Mouse (Mus musculus) CH12.LX (cell line): Measurements from ENCODE around the gene Fhit. TPM values are rescaled to one million over a fixed set of nuclear protein-coding genes. Genes with fewer than 3 reads are reported as not detected.

Experiments used
- DNase-seq: peaks from one replicate; pipeline ENCODE4 v3.0.0-alpha.2; 2013; ENCODE audit errors: extremely low read depth
- H3K27ac ChIP-seq: 2 replicates; pipeline ENCODE4 v1.5.1; 2012; ENCODE audit warnings: low read depth, mild to moderate bottlenecking, control low read depth, moderate library complexity; ENCODE audit not compliant: insufficient read depth
- H3K27me3 ChIP-seq: replicated peaks from 2 replicates; pipeline ENCODE3; 2012; ENCODE audit warnings: inconsistent platforms
- H3K36me3 ChIP-seq, 2 experiments: replicated peaks in 1 of 2; 2 replicates each; pipeline versions ENCODE3 to v1.6.1; 2012; ENCODE audit warnings: inconsistent platforms in 1 of 2, low read length in 1 of 2, mild to moderate bottlenecking in 1 of 2, mixed read lengths in 1 of 2, moderate library complexity in 1 of 2; ENCODE audit not compliant: control insufficient read depth in 1 of 2, insufficient read depth in 1 of 2
- H3K4me1 ChIP-seq, 2 experiments: 2 replicates each; pipeline ENCODE4 v1.6.1; 2012; ENCODE audit warnings: inconsistent platforms in 1 of 2, moderate library complexity in 1 of 2; ENCODE audit not compliant: insufficient read depth in 2 of 2, control insufficient read depth in 1 of 2
- H3K4me2 ChIP-seq: 2 replicates; pipeline ENCODE4 v1.6.1; 2012; ENCODE audit warnings: low read depth, mild to moderate bottlenecking, control low read depth; ENCODE audit not compliant: poor library complexity, insufficient read depth, severe bottlenecking
- H3K4me3 ChIP-seq, 3 experiments: fragments of 150-350 bp in 1 of 3; sonication (generic) in 1 of 3; replicated peaks in 1 of 3; 2 replicates each; pipeline versions ENCODE3 to v1.5.1; 2011 to 2012; ENCODE audit warnings: low read depth in 2 of 3, low read length in 2 of 3, mild to moderate bottlenecking in 2 of 3, moderate library complexity in 2 of 3, control low read depth in 1 of 3, improper control_type of control experiment in 1 of 3, inconsistent platforms in 1 of 3, mixed read lengths in 1 of 3; ENCODE audit not compliant: poor library complexity in 1 of 3
- H3K79me2 ChIP-seq: replicated peaks from 2 replicates; pipeline ENCODE4 v1.6.1; 2012; ENCODE audit warnings: mild to moderate bottlenecking, moderate library complexity; ENCODE audit not compliant: control insufficient read depth, poor library complexity, insufficient read depth, severe bottlenecking; ENCODE audit errors: extremely low read depth
- H3K9ac ChIP-seq: 2 replicates; pipeline ENCODE4 v1.6.1; 2012; ENCODE audit warnings: low read depth, mild to moderate bottlenecking, control low read depth, moderate library complexity; ENCODE audit not compliant: insufficient read depth
- H3K9me3 ChIP-seq: replicated peaks from 2 replicates; pipeline ENCODE3; 2012; ENCODE audit warnings: low read length, inconsistent platforms, mixed read lengths
- BHLHE40 ChIP-seq: IDR thresholded peaks from 2 replicates; pipeline ENCODE4 v1.6.1; 2011; ENCODE audit warnings: mild to moderate bottlenecking, low read depth, low read length, improper control_type of control experiment
- CHD1 ChIP-seq: IDR thresholded peaks from 2 replicates; pipeline ENCODE4 v1.6.1; 2012; ENCODE audit warnings: low read depth, low read length, improper control_type of control experiment, inconsistent platforms
- CHD2 ChIP-seq: IDR thresholded peaks from 2 replicates; pipeline ENCODE4 v1.6.1; 2011; ENCODE audit warnings: low read length, improper control_type of control experiment
- CTCF ChIP-seq, 2 experiments: IDR thresholded peaks in 1 of 2; conservative IDR thresholded peaks in 1 of 2; 2 replicates each; pipeline ENCODE4 v1.5.1; 2011 to 2012; ENCODE audit warnings: low read depth in 2 of 2, low read length in 2 of 2, improper control_type of control experiment in 1 of 2, inconsistent platforms in 1 of 2, mild to moderate bottlenecking in 1 of 2, moderate library complexity in 1 of 2
- ETS1 ChIP-seq: conservative IDR thresholded peaks from 2 replicates; pipeline ENCODE4 v1.6.1; 2012; ENCODE audit warnings: low read depth, mild to moderate bottlenecking, inconsistent platforms, low read length, improper control_type of control experiment, moderate library complexity
- HCFC1 ChIP-seq: IDR thresholded peaks from 2 replicates; pipeline ENCODE4 v1.6.1; 2012; ENCODE audit warnings: low read depth, mild to moderate bottlenecking, inconsistent platforms, low read length, improper control_type of control experiment
- IRF4 ChIP-seq: IDR thresholded peaks from 2 replicates; pipeline ENCODE4 v1.6.1; 2014; ENCODE audit warnings: low read depth, mild to moderate bottlenecking, inconsistent platforms, low read length, improper control_type of control experiment
- JUN ChIP-seq: IDR thresholded peaks from 2 replicates; pipeline ENCODE4 v1.6.1; 2011; ENCODE audit warnings: low read depth, mild to moderate bottlenecking, low read length, improper control_type of control experiment, moderate library complexity; ENCODE audit not compliant: insufficient read depth
- KAT2A ChIP-seq: IDR thresholded peaks from 2 replicates; pipeline ENCODE4 v1.6.1; 2012; ENCODE audit warnings: low read length, improper control_type of control experiment, inconsistent platforms; ENCODE audit not compliant: insufficient replicate concordance
- MAFK ChIP-seq: IDR thresholded peaks from 2 replicates; pipeline ENCODE4 v1.6.1; 2011; ENCODE audit warnings: low read length, improper control_type of control experiment; ENCODE audit not compliant: insufficient replicate concordance
- MAZ ChIP-seq: IDR thresholded peaks from 2 replicates; pipeline ENCODE4 v1.6.1; 2012; ENCODE audit warnings: low read depth, mild to moderate bottlenecking, inconsistent platforms, low read length, improper control_type of control experiment, moderate library complexity
- MEF2A ChIP-seq: IDR thresholded peaks from 2 replicates; pipeline ENCODE4 v1.6.1; 2014; ENCODE audit warnings: low read depth, mild to moderate bottlenecking, inconsistent platforms, low read length, improper control_type of control experiment, borderline replicate concordance
- MXI1 ChIP-seq: IDR thresholded peaks from 2 replicates; pipeline ENCODE4 v1.6.1; 2011; ENCODE audit warnings: mild to moderate bottlenecking, low read depth, low read length, improper control_type of control experiment
- NRF1 ChIP-seq: IDR thresholded peaks from 2 replicates; pipeline ENCODE4 v1.6.1; 2014; ENCODE audit warnings: low read depth, mild to moderate bottlenecking, inconsistent platforms, low read length, improper control_type of control experiment, moderate library complexity
- POLR2A ChIP-seq: IDR thresholded peaks from 2 replicates; pipeline ENCODE4 v1.6.1; 2011; ENCODE audit warnings: low read depth, mild to moderate bottlenecking, improper control_type of control experiment, low read length
- RAD21 ChIP-seq: IDR thresholded peaks from 2 replicates; pipeline ENCODE4 v1.6.1; 2011; ENCODE audit warnings: low read depth, mild to moderate bottlenecking, low read length, improper control_type of control experiment, moderate library complexity
- RCOR1 ChIP-seq: conservative IDR thresholded peaks from 2 replicates; pipeline ENCODE4 v1.6.1; 2012; ENCODE audit warnings: low read depth, mild to moderate bottlenecking, inconsistent platforms, low read length, improper control_type of control experiment
- SMC3 ChIP-seq: IDR thresholded peaks from 2 replicates; pipeline ENCODE4 v1.6.1; 2011; ENCODE audit warnings: low read depth, low read length, improper control_type of control experiment
- ZC3H11A ChIP-seq: IDR thresholded peaks from 2 replicates; pipeline ENCODE4 v1.6.1; 2012; ENCODE audit warnings: low read depth, mild to moderate bottlenecking, inconsistent platforms, low read length, improper control_type of control experiment
- ZNF384 ChIP-seq: IDR thresholded peaks from 2 replicates; pipeline ENCODE4 v1.6.1; 2012; ENCODE audit warnings: low read depth, low read length, improper control_type of control experiment, inconsistent platforms
- dilution Hi-C: fragments of 300-500 bp; cut with MboI; formaldehyde crosslinking; loops from 2 replicates; pipeline ENCODE4 v1.14.3; 2020; ENCODE audit warnings: low sequenced_read_pairs; ENCODE audit not compliant: extremely low pct_unique_long_range_greater_than_20kb, extremely low pct_ligation_motif_present
- in situ Hi-C: fragments of 300-500 bp; cut with MboI; formaldehyde crosslinking; loops from 3 replicates; pipeline ENCODE4 v1.14.3; 2019; ENCODE audit warnings: low sequenced_read_pairs, low pct_ligation_motif_present, low pct_unique_long_range_greater_than_20kb, mixed read lengths
- polyA plus RNA-seq: library from polyadenylated mRNA; unstranded; fragments of >175 nt; gene quantifications from 2 replicates; pipeline ENCODE4 v1.2.1, GENCODE M21; 2012; ENCODE audit warnings: low read depth; ENCODE audit not compliant: insufficient read length
- total RNA-seq, 2 experiments: library from RNA; depleted of rRNA; stranded (reverse); fragments of 300-350 nt in 1 of 2; fragments of >200 nt in 1 of 2; gene quantifications; 2 replicates each; pipeline ENCODE4 v1.2.3; 2012 to 2014

Gene Fhit
- total and polyA plus RNA-seq, 3 experiments, result 0.64 to 1.9 (median 0.64) TPM

DNA sequence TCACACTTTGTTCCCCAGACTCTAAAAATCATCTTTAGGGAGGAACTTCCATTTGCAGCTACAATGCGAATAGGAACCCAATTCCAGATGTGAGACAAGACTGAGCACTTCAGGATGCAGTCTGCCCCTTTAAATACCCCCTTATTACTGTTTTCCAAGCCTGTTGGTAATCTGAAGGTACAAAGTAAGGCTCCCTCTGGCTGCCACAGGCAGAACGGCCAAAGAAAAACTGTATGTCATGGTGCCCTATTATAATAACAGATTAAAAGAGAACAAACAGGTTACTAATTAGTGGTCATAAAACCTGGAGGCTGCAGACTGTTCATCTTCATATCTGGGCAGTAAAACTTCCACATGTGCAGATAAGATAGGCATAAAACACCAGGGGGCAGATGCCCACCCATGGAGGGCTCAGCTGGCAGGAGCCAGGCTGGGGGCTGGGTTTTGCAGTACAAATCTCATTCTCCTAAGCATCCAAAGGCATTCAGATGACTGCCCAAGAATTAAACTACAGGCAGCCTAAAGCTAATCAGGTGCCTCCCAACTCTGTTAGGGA lies 1439.8 kb downstream of the Fhit start:
- dilution Hi-C loops (no loop called here), in situ Hi-C loops (loop anchor here (10.0 kb wide), 1 partner anchor 327 kb away; no protein-coding TSS in a partner anchor)
- Histone ChIP-seq H3K4me3 (no peak overlapping the region), H3K36me3 (no peaks in the 10 kb centered on the region), H3K27ac (no peak overlapping the region), H3K4me2 (no peak overlapping the region), H3K9me3 (no peaks in the 10 kb centered on the region), H3K9ac (no peak overlapping the region), H3K4me1 (no peaks in the 10 kb centered on the region), H3K27me3 (no peaks in the 10 kb centered on the region), H3K79me2 (no peaks in the 10 kb centered on the region)
- TF ChIP-seq CTCF (conservative IDR thresholded peaks at IDR 0.05 in 1 of 2, IDR thresholded peaks at IDR 0.05 in 1 of 2; ENCODE audit: low read depth in 2 of 2, low read length in 2 of 2) (peak in 1 of 2 experiments; percentile 38; a peak in 1 of 4 replicates), SMC3 (peak; percentile 43; the same call in 1 of the 2 replicates), ZC3H11A (no peak)
- no peak for DNase-seq

DNA sequence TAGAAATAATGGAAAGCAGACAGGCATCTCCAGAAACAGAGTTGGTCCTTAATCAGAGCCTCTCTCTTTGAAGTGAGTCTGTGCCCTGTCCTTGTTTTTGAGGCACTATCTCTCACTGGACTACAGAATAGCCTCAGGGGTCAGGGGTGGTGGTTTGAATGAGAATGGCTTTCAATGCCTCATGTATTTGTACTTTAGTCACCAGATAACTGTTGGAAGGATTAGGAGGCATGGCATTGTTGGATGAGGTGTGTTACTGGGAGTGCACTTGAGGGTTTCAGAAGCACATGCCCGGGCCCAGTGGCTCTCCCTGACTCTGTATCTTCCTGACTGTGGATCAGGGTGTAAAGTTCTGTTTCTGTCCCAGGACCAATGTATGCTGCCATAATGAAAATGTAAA lies 1463.2 kb downstream of the Fhit start:
- no peaks in the 10 kb centered on the region for H3K79me2 ChIP-seq
- no peak overlapping the region for H3K27ac ChIP-seq
- H3K4me2 ChIP-seq, result no peak overlapping the region
- no peak for DNase-seq
- dilution Hi-C loops (no loop called here), in situ Hi-C loops (no loop called here)
- H3K9me3 ChIP-seq, result no peaks in the 10 kb centered on the region
- no peak overlapping the region for H3K9ac ChIP-seq
- no peaks in the 10 kb centered on the region for H3K27me3 ChIP-seq
- no peaks in the 10 kb centered on the region for H3K4me1 ChIP-seq
- H3K36me3 ChIP-seq, result no peaks in the 10 kb centered on the region
- no peak for TF ChIP-seq BHLHE40
- no peak for TF ChIP-seq MAFK
- no peak for TF ChIP-seq HCFC1
- TF ChIP-seq KAT2A, result no peak
- TF ChIP-seq MXI1, result no peak
- no peak for TF ChIP-seq ZNF384
- no peak for TF ChIP-seq CHD2
- no peak for TF ChIP-seq RAD21
- no peak for TF ChIP-seq CHD1
- TF ChIP-seq CTCF (conservative IDR thresholded peaks at IDR 0.05 in 1 of 2, IDR thresholded peaks at IDR 0.05 in 1 of 2; ENCODE audit: low read depth in 2 of 2, low read length in 2 of 2), result no peak
- no peak for TF ChIP-seq MAZ
- TF ChIP-seq ETS1, result no peak
- TF ChIP-seq SMC3, result no peak
- no peak for TF ChIP-seq NRF1
- no peak for TF ChIP-seq RCOR1
- TF ChIP-seq IRF4, result no peak
- TF ChIP-seq POLR2A, result no peak
- no peak for TF ChIP-seq JUN
- no peak for TF ChIP-seq MEF2A
- no peak overlapping the region for H3K4me3 ChIP-seq
